Comparison of ENCODE assay signal across 15 mouse cellular contexts in the genomic region with DNA sequence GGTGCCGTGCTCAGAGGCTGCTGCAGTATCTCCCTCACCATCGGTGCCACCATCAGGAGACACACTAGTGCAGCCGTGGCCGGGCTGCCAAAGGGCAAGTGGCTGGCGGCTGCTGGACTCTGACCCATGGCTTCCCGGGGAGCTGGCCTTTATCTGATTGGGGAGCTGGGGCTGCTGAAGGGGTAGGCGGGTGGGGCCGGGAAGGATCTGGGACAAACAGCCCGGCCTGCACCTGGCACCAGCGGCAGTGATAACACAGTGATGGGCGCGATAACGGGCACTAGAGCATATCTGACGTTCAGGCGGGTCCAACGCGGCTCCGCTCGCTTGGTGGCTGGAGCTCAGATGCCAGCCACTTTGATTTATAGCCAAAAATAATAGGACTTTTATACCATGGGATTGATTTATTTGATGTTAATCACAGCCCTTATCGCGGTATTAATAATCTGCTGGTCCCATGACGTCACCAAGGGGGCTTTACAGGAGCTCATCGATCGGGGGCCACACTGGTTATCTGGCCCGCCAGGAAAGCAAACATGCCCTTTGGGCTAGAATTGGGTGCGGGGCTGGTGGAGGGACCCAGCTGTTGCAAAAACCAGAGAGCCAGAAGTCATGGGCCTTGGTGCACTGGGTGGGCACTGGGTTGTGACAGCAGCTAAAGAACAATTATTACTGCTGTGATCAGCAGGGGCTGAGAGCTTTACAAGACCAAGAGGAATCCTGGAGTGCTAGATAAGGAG. TPM values are rescaled to one million over a fixed set of nuclear protein-coding genes. Genes with fewer than 3 reads are reported as not detected.
DNase-seq lines count a peak whose midpoint lies in the region; ATAC-seq lines count a peak whose summit lies in the region.
"Had no signal": no experiment of that assay in that cellular context is flagged by ENCODE, and none has a peak within 500 bp of the region (broad histone marks: within the 10 kb centered on the region; RNA-seq: fewer than 3 reads in every experiment).

No protein-coding gene starts in this region.

- no peaks in the 10 kb centered on the region for H3K9me3 ChIP-seq in hindbrain, embryonic 10.5 days
- no peaks in the 10 kb centered on the region for H3K9me3 ChIP-seq in hindbrain, embryonic 16.5 days (ENCODE audit: control insufficient read depth, low read length)
- H3K9me3 ChIP-seq in liver, embryonic 11.5 days (ENCODE audit: control insufficient read depth, low read length): no peaks in the 10 kb centered on the region
- H3K9me3 ChIP-seq: midbrain, embryonic 15.5 days had no signal

- H3K27ac ChIP-seq in hindbrain, embryonic 10.5 days: 0 out of 2 replicates have a peak overlapping the region, but pooled peaks have one; percentile 19
- H3K27ac ChIP-seq in hindbrain, embryonic 16.5 days (ENCODE audit: low read depth, low read length): no peak overlapping the region
- H3K27ac ChIP-seq in liver, embryonic 11.5 days (ENCODE audit: low read depth, low read length): peak overlapping the region; percentile 97
- H3K27ac ChIP-seq: midbrain, embryonic 15.5 days had no signal

- H3K9ac ChIP-seq in hindbrain, embryonic 16.5 days (ENCODE audit: low read depth, low read length): no peak overlapping the region; the same call in 1 of the 2 replicates
- peak overlapping the region; percentile 56; the same call in 1 of the 2 replicates for H3K9ac ChIP-seq in liver, embryonic 11.5 days (ENCODE audit: low read depth, low read length)
- H3K9ac ChIP-seq: midbrain, embryonic 15.5 days had no signal

- intact Hi-C loops in left cerebral cortex, postnatal 10 days (cut with DNase I): no loop called here
- intact Hi-C loops in gastrocnemius, postnatal 36 days (cut with DNase I): no loop called here

- peaks cover 19% of the 10 kb centered on the region; the same call in 1 of the 2 replicates for H3K36me3 ChIP-seq in hindbrain, embryonic 10.5 days
- H3K36me3 ChIP-seq in hindbrain, embryonic 16.5 days (ENCODE audit: control insufficient read depth, insufficient read depth, low read length): no peaks in the 10 kb centered on the region
- H3K36me3 ChIP-seq in liver, embryonic 11.5 days (ENCODE audit: control insufficient read depth, insufficient read depth, low read length): peaks cover 45% of the 10 kb centered on the region
- H3K36me3 ChIP-seq: midbrain, embryonic 15.5 days had no signal

- H3K4me1 ChIP-seq in hindbrain, embryonic 10.5 days (replicated peaks): peaks cover 71% of the 10 kb centered on the region
- peaks cover 14% of the 10 kb centered on the region for H3K4me1 ChIP-seq in hindbrain, embryonic 16.5 days (ENCODE audit: control insufficient read depth, insufficient read depth, low read depth, low read length)
- peaks cover 100% of the 10 kb centered on the region for H3K4me1 ChIP-seq in liver, embryonic 11.5 days (replicated peaks; ENCODE audit: control insufficient read depth, insufficient read depth, low read length)

- no peaks in the 10 kb centered on the region for H3K27me3 ChIP-seq in hindbrain, embryonic 10.5 days (ENCODE audit: insufficient read depth, poor library complexity, severe bottlenecking)
- no peaks in the 10 kb centered on the region for H3K27me3 ChIP-seq in hindbrain, embryonic 16.5 days (replicated peaks; ENCODE audit: control insufficient read depth, insufficient read depth, low read length)
- no peaks in the 10 kb centered on the region for H3K27me3 ChIP-seq in liver, embryonic 11.5 days (replicated peaks; ENCODE audit: control insufficient read depth, insufficient read depth, low read length)
- H3K27me3 ChIP-seq: midbrain, embryonic 15.5 days had no signal

- ATAC-seq in hindbrain, embryonic 16.5 days: no peak
- ATAC-seq in liver, embryonic 11.5 days (replicated peaks; ENCODE audit: low FRiP score): no peak
- ATAC-seq in erythroid progenitor cell, adult 5-6 weeks (replicated peaks; ENCODE audit: low FRiP score, poor library complexity, severe bottlenecking): no peak
- ATAC-seq: midbrain, embryonic 15.5 days had no signal

- H3K4me3 ChIP-seq in hindbrain, embryonic 10.5 days: no peak overlapping the region
- no peak overlapping the region for H3K4me3 ChIP-seq in hindbrain, embryonic 16.5 days (ENCODE audit: low read length)
- H3K4me3 ChIP-seq in liver, embryonic 11.5 days (ENCODE audit: low read depth, low read length): no peak overlapping the region
- H3K4me3 ChIP-seq: midbrain, embryonic 15.5 days had no signal

- 86% methylated on average over 26 of the region's 26 CpGs for WGBS in hindbrain, embryonic 10.5 days
- 62% methylated on average over 26 of the region's 26 CpGs for WGBS in hindbrain, embryonic 16.5 days
- 60% methylated on average over 26 of the region's 26 CpGs for WGBS in liver, embryonic 11.5 days

- no peak overlapping the region for H3K4me2 ChIP-seq in hindbrain, embryonic 16.5 days (ENCODE audit: low read length)
- peak overlapping the region; percentile 43 for H3K4me2 ChIP-seq in liver, embryonic 11.5 days
- H3K4me2 ChIP-seq: midbrain, embryonic 15.5 days had no signal

- no peak for DNase-seq in hindbrain, embryonic 10.5 days (ENCODE audit: low spot score)
- DNase-seq in urinary bladder, postnatal 14 days (ENCODE audit: low spot score): peak; percentile 42
- no peak for DNase-seq in urinary bladder, postnatal 4 days (ENCODE audit: low spot score in 2 of 2)
- DNase-seq in liver, embryonic 11.5 days (ENCODE audit: low spot score): no peak
- no peak for DNase-seq in left cerebral cortex, postnatal 10 days (ENCODE audit: extremely low spot score in 1 of 2, low spot score in 2 of 2)
- DNase-seq in gastrocnemius, postnatal 36 days: no peak
- DNase-seq: lung, adult 18-20 months; thymus, postnatal 14 days had no signal

RNA-seq across cellular contexts. Expression of gene Zfpm1, which starts 24.9 kb away (rescaled TPM):
- 1.6 and 2.4 TPM in 2 replicates for polyA plus RNA-seq in hindbrain, embryonic 10.5 days (2016; fragmentation: Nextera tagmentation; extraction: Ambion mirVana)
- 0.75 and 1.2 TPM in 2 replicates for polyA plus RNA-seq in hindbrain, embryonic 16.5 days (2015; fragmentation: Nextera tagmentation; extraction: Ambion mirVana)
- 22.7 and 26.5 TPM in 2 replicates for polyA plus RNA-seq in liver, embryonic 11.5 days (2014; fragmentation: Nextera tagmentation; extraction: Ambion mirVana)
- 10 to 100 TPM; 14.1 to 15.6 TPM for total RNA-seq in left cerebral cortex, postnatal 10 days (2021)
- total RNA-seq in erythroid progenitor cell, adult 5-6 weeks (2015; ENCODE audit: low replicate concordance): 176 and 254 TPM in 2 replicates
- total RNA-seq in erythroid progenitor cell, adult 5-6 weeks (2017; ENCODE audit: low replicate concordance): 303 and 467 TPM in 2 replicates
- 1 to 10 TPM; 5.6 to 8.9 TPM for total RNA-seq in gastrocnemius, postnatal 36 days (2021)

RNA-seq across cellular contexts. Expression of gene Trhr2, which starts 53.7 kb away (rescaled TPM):
- not detected in 2 replicates for polyA plus RNA-seq in hindbrain, embryonic 10.5 days (2016; fragmentation: Nextera tagmentation; extraction: Ambion mirVana)
- 0.39 and 0.60 TPM in 2 replicates for polyA plus RNA-seq in hindbrain, embryonic 16.5 days (2015; fragmentation: Nextera tagmentation; extraction: Ambion mirVana)
- polyA plus RNA-seq in liver, embryonic 11.5 days (2014; fragmentation: Nextera tagmentation; extraction: Ambion mirVana): not detected in 2 replicates
- 1 to 10 TPM; 1.4 to 1.9 TPM for total RNA-seq in left cerebral cortex, postnatal 10 days (2021)
- total RNA-seq in erythroid progenitor cell, adult 5-6 weeks (2015; ENCODE audit: low replicate concordance): not detected in 2 replicates
- total RNA-seq in erythroid progenitor cell, adult 5-6 weeks (2017; ENCODE audit: low replicate concordance): not detected in 2 replicates
- not detected for total RNA-seq in gastrocnemius, postnatal 36 days (2021)
- total RNA-seq: gastrocnemius, postnatal 4 days had no signal
- polyA plus RNA-seq: embryonic facial prominence, embryonic 11.5 days; forebrain, embryonic 14.5 days; midbrain, embryonic 15.5 days; spleen, adult 2 months had no signal

Comparison
In these comparisons a context has a peak if more than half of its experiments do, and no peak if none do; other contexts are left out.
1. RNA of gene Zfpm1, which starts 24.9 kb away (total RNA-seq): 176 to 467 TPM in erythroid progenitor cell, adult 5-6 weeks; 14.1 to 15.6 TPM in left cerebral cortex, postnatal 10 days and 5.6 to 8.9 TPM in gastrocnemius, postnatal 36 days; every median in the first group is over 10 times any median in the second.